Mouse (Mus musculus) embryonic fibroblast, embryonic 13.5 days (primary cell): ENCODE results near the gene Pipox.

ENCODE experiments used
- CTCF ChIP-seq: IDR thresholded peaks from 2 replicates; pipeline ENCODE4 v1.5.1; 2011; ENCODE audit warnings: mild to moderate bottlenecking, control low read depth, low read length, moderate library complexity, borderline replicate concordance; ENCODE audit not compliant: insufficient read depth
- POLR2A ChIP-seq: IDR thresholded peaks from 2 replicates; pipeline ENCODE4 v1.6.1; 2011; ENCODE audit warnings: low read depth, mild to moderate bottlenecking, control low read depth, low read length, moderate library complexity

DNA sequence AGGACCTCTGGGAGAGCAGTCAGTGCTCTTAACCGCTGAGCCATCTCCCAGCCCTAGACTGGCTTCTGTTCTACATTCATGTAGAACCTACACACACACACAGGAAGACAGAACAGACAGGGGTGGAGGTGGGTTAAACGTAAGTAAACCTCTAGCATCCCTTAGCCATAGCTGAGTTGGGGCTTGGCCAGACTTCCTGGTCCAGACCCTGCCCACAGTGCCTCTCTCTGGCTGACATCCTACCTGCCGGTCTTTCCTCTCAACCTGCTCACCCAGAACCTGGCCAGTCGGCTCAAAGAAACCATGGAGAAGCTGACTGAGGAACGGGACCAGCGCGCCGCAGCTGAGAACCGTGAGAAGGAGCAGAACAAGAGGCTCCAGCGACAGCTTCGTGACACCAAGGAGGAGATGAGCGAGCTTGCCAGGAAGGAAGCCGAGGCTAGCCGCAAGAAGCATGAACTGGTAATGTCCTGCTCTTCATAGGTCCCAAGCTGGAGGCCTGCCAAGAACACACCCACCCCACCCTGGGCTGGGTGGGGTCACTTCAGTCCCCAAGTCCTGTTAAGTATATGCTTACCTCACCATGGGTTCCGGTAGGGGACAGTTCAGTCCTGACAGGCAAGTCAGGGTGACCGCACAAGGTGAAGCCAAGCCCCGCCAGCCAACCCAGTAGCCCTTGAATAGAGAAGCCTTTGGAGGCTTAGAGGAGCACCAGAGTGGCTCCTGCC, 40.8 kb downstream of the Pipox start:
- TF ChIP-seq CTCF (no peak), POLR2A (no peak)
